ENCODE assay signal across 23 mouse cellular contexts in the genomic region with DNA sequence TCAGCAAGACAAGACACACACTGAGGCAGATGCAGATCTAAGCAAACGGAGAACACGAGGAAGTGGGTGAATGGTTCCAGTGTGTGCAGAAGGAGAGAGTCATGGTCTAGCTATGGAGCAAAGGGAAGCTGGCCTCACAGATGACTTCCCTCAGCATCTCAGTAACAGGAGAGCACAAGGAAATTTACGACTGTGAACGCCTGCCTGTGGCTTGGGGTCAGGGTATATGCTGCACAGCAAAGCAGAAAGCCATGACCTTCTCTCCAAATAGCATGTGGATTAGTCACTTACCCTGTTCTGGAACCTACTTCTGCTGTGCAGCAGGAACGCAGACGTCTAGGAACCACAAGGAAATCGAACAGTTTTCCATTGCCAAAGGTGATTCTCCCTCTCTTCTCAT. TPM values are rescaled to one million over a fixed set of nuclear protein-coding genes. Genes with fewer than 3 reads are reported as not detected.
DNase-seq lines count a peak whose midpoint lies in the region.
"Had no signal": no experiment of that assay in that cellular context is flagged by ENCODE, and none has a peak within 500 bp of the region (broad histone marks: within the 10 kb centered on the region; RNA-seq: fewer than 3 reads in every experiment).

No protein-coding gene starts in this region.

- peak; percentile 7 for DNase-seq in embryo, embryonic 10 days (ENCODE audit: low spot score)
- DNase-seq in embryo, embryonic 9.5 days (ENCODE audit: extremely low spot score), result no peak
- DNase-seq in 3T3-L1 (ENCODE audit: low read depth, low spot score), result peak; percentile 62
- DNase-seq in adrenal gland, adult 8-10 months, result peak; percentile 59
- DNase-seq in embryo, embryonic 11 days, result peak; percentile 1
- no peak for DNase-seq in yolk sac, embryonic 10.5 days (ENCODE audit: low spot score)
- no peak for DNase-seq in left cerebral cortex, adult 18-20 months (ENCODE audit: low spot score in 2 of 2)
- no peak for DNase-seq in c-Kit-positive CD71-positive TER-119-positive erythroid progenitor cells, embryonic 14.5 days (ENCODE audit: low spot score)
- DNase-seq: cerebellum, adult 18-20 months; cerebellum, postnatal 10 days; gastrocnemius, adult 2 months; heart, postnatal 14 days; kidney, adult 2 months; kidney, postnatal 14 days; left cerebral cortex, postnatal 4 days; liver, embryonic 13.5 days; lung, adult 18-20 months; lung, postnatal 4 days; right cerebral cortex, postnatal 25 days; spleen, adult 18-20 months; thymus, adult 18-20 months; thymus, postnatal 36 days had no signal

RNA-seq across cellular contexts. Expression of gene Prlr, which starts 1.4 kb away (rescaled TPM):
- 100 to 1,000 TPM in 2 of 4 experiments, 10 to 100 TPM in 2; 72.1 to 382 (median 225) TPM for total RNA-seq in adrenal gland, adult 8-10 months (2022)
- total RNA-seq in left cerebral cortex, adult 18-20 months (2021), result 1 to 10 TPM in 1 of 2 experiments, under 1 TPM in 1; 0.95 to 1.7 TPM
- total RNA-seq: CH12.LX had no signal

Comparison
In these comparisons a context has a peak if more than half of its experiments do, and no peak if none do; other contexts are left out.
1. DNase-seq: peak in embryo, embryonic 10 days (single experiment), 3T3-L1 (single experiment), adrenal gland, adult 8-10 months (single experiment) and embryo, embryonic 11 days (single experiment); none in embryo, embryonic 9.5 days (single experiment), yolk sac, embryonic 10.5 days (single experiment), left cerebral cortex, adult 18-20 months (0 of 2) and c-Kit-positive CD71-positive TER-119-positive erythroid progenitor cells, embryonic 14.5 days (single experiment).
2. RNA of gene Prlr, which starts 1.4 kb away (total RNA-seq): 72.1 to 382 TPM in adrenal gland, adult 8-10 months; 0.95 to 1.7 TPM in left cerebral cortex, adult 18-20 months; every median in the first group is over 10 times any median in the second.